Mouse (Mus musculus): Measurements from ENCODE around the gene Ttc28.

DNA sequence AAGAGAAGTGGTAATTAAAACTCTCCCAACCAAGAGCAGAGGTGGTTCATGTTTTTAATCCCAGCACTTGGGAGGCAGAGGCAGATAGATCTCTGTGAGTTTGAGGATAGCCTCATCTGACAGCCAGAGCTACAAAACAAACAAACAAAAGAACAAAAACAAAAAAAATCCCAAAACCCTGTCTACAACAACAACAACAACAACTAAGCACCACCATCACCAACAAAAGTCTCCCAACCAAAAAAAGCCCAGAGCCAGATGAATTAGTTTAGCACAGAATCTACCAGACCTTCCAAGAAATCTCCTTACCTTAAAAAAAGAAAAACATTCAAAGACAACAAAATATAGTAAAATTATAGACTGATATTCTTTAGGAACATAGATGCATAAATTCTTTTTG lies 20.7 kb downstream of the Ttc28 start:
- TF ChIP-seq POLR2A (IDR thresholded peaks at IDR 0.05; ENCODE audit: borderline replicate concordance, control insufficient read depth, low read depth, low read length), result no peak
- no peak for TF ChIP-seq CTCF (IDR thresholded peaks at IDR 0.05; ENCODE audit: control insufficient read depth, insufficient read depth, low read length)
